Comparison of ENCODE assay signal across 11 mouse cellular contexts in the genomic region with DNA sequence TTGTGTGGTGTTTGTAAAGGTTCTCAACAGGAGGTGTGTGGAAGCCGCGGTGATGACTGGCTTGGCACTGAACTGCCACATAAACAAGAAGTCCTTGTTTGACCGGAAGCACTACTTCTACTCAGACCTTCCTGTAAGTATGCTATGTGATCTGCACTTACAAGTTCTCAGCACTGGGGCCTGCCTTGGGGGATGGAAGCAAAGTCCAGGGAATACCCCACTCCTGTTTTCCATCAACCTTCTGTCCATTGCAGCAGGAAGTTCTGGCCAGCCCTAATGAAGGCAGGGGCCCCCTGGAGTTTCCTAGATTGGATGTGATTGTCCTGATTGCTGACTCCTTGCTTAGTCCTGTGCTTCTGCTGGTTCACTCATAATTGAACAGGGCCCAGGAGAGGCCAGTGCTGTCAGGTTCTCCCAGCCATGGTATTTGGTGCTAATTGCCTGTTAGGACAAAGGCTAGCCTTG. TPM values are rescaled to one million over a fixed set of nuclear protein-coding genes. Genes with fewer than 3 reads are reported as not detected.
DNase-seq lines count a peak whose midpoint lies in the region; ATAC-seq and TF ChIP-seq lines count a peak whose summit lies in the region.
"Had no signal": no experiment of that assay in that cellular context is flagged by ENCODE, and none has a peak within 500 bp of the region (broad histone marks: within the 10 kb centered on the region; RNA-seq: fewer than 3 reads in every experiment).

No protein-coding gene starts in this region.

- TF ChIP-seq EP300 in stomach, postnatal 0 days (optimal IDR thresholded peaks at IDR 0.05), result no peak

- no peaks in the 10 kb centered on the region for H3K9me3 ChIP-seq in heart, embryonic 10.5 days
- H3K9me3 ChIP-seq in stomach, embryonic 16.5 days (replicated peaks; ENCODE audit: control insufficient read depth, low read length), result no peaks in the 10 kb centered on the region
- no peaks in the 10 kb centered on the region for H3K9me3 ChIP-seq in stomach, postnatal 0 days (ENCODE audit: control insufficient read depth, low read length)
- H3K9me3 ChIP-seq in hindbrain, embryonic 13.5 days, result no peaks in the 10 kb centered on the region
- H3K9me3 ChIP-seq: midbrain, embryonic 10.5 days had no signal

- no peak for TF ChIP-seq CTCF in stomach, postnatal 0 days (IDR thresholded peaks at IDR 0.05; ENCODE audit: low read depth)

- 0 out of 2 replicates have a peak, but pooled peaks cover 3% of the 10 kb centered on the region for H3K36me3 ChIP-seq in heart, embryonic 10.5 days
- no peaks in the 10 kb centered on the region for H3K36me3 ChIP-seq in stomach, embryonic 16.5 days (ENCODE audit: control insufficient read depth, insufficient read depth, low read length)
- H3K36me3 ChIP-seq in stomach, postnatal 0 days (ENCODE audit: control insufficient read depth, insufficient read depth, low read length), result no peaks in the 10 kb centered on the region
- 0 out of 2 replicates have a peak, but pooled peaks cover 3% of the 10 kb centered on the region for H3K36me3 ChIP-seq in hindbrain, embryonic 13.5 days

- WGBS in heart, embryonic 10.5 days, result 20% methylated on average over 3 of the region's 3 CpGs
- WGBS in stomach, embryonic 16.5 days, result 60% methylated on average over 3 of the region's 3 CpGs
- 40% methylated on average over 3 of the region's 3 CpGs for WGBS in stomach, postnatal 0 days
- 62% methylated on average over 3 of the region's 3 CpGs for WGBS in hindbrain, embryonic 13.5 days

- intact Hi-C loops in heart, postnatal 25 days (cut with DNase I), result no loop called here

- peak overlapping the region; percentile 82 for H3K27ac ChIP-seq in heart, embryonic 10.5 days
- 0 out of 2 replicates have a peak overlapping the region, but pooled peaks have one; percentile 32 for H3K27ac ChIP-seq in stomach, embryonic 16.5 days (ENCODE audit: low read length)
- H3K27ac ChIP-seq in stomach, postnatal 0 days (replicated peaks), result no peak overlapping the region
- no peak overlapping the region for H3K27ac ChIP-seq in hindbrain, embryonic 13.5 days
- H3K27ac ChIP-seq: midbrain, embryonic 10.5 days had no signal

- no peaks in the 10 kb centered on the region for H3K27me3 ChIP-seq in heart, embryonic 10.5 days (ENCODE audit: insufficient read depth, poor library complexity, severe bottlenecking)
- H3K27me3 ChIP-seq in stomach, embryonic 16.5 days (ENCODE audit: control insufficient read depth, insufficient read depth, low read length), result no peaks in the 10 kb centered on the region
- H3K27me3 ChIP-seq in stomach, postnatal 0 days (ENCODE audit: control insufficient read depth, insufficient read depth, low read length), result no peaks in the 10 kb centered on the region
- H3K27me3 ChIP-seq in hindbrain, embryonic 13.5 days, result no peaks in the 10 kb centered on the region

- ATAC-seq in stomach, embryonic 16.5 days (ENCODE audit: insufficient read depth, low FRiP score), result no peak
- ATAC-seq in stomach, postnatal 0 days (ENCODE audit: low FRiP score, low TSS enrichment), result no peak
- ATAC-seq in hindbrain, embryonic 13.5 days (ENCODE audit: low FRiP score), result peak; percentile 52; the same call in 1 of the 2 replicates

- no peak overlapping the region for H3K4me2 ChIP-seq in stomach, embryonic 16.5 days (ENCODE audit: low read depth, low read length)
- no peak overlapping the region for H3K4me2 ChIP-seq in stomach, postnatal 0 days (replicated peaks; ENCODE audit: low read depth)
- no peak overlapping the region for H3K4me2 ChIP-seq in hindbrain, embryonic 13.5 days

- H3K4me1 ChIP-seq in heart, embryonic 10.5 days, result peaks cover 43% of the 10 kb centered on the region
- peaks cover 3% of the 10 kb centered on the region; the same call in 1 of the 2 replicates for H3K4me1 ChIP-seq in stomach, embryonic 16.5 days (ENCODE audit: control insufficient read depth, insufficient read depth, low read length)
- no peaks in the 10 kb centered on the region for H3K4me1 ChIP-seq in stomach, postnatal 0 days (replicated peaks; ENCODE audit: control insufficient read depth, insufficient read depth)
- peaks cover 24% of the 10 kb centered on the region for H3K4me1 ChIP-seq in hindbrain, embryonic 13.5 days (replicated peaks)

- no peak for DNase-seq in heart, embryonic 10.5 days (ENCODE audit: low spot score)
- no peak for DNase-seq in heart, postnatal 25 days (ENCODE audit: low spot score)
- DNase-seq in stomach, postnatal 0 days (ENCODE audit: low spot score), result no peak
- DNase-seq in yolk sac, embryonic 10.5 days (ENCODE audit: low spot score), result peak; percentile 15
- DNase-seq in layer of hippocampus, adult 9-11 months, result no peak
- no peak for DNase-seq in testis, postnatal 10 days (ENCODE audit: low spot score)
- DNase-seq: gastrocnemius, postnatal 10 days; right cerebral cortex, adult 18-20 months had no signal

- H3K4me3 ChIP-seq in heart, embryonic 10.5 days, result no peak overlapping the region; the same call in 1 of the 2 replicates
- H3K4me3 ChIP-seq in stomach, embryonic 16.5 days (replicated peaks; ENCODE audit: low read length), result no peak overlapping the region
- no peak overlapping the region for H3K4me3 ChIP-seq in stomach, postnatal 0 days (ENCODE audit: low read depth, low read length)
- no peak overlapping the region for H3K4me3 ChIP-seq in hindbrain, embryonic 13.5 days
- H3K4me3 ChIP-seq: midbrain, embryonic 10.5 days had no signal

- no peak overlapping the region for H3K9ac ChIP-seq in stomach, embryonic 16.5 days (ENCODE audit: low read length)
- no peak overlapping the region for H3K9ac ChIP-seq in stomach, postnatal 0 days (ENCODE audit: low read length)
- H3K9ac ChIP-seq in hindbrain, embryonic 13.5 days, result no peak overlapping the region

RNA-seq across cellular contexts. Expression of a gene that starts 28.0 kb away (rescaled TPM):
- polyA plus RNA-seq in heart, embryonic 10.5 days (2016; fragmentation: Nextera tagmentation; extraction: Ambion mirVana), result 32.3 and 45.0 TPM in 2 replicates
- total RNA-seq in heart, postnatal 25 days (2021), result 10 to 100 TPM; 34.6 to 39.7 TPM
- 24.2 and 25.1 TPM in 2 replicates for polyA plus RNA-seq in stomach, embryonic 16.5 days (2015; fragmentation: Nextera tagmentation; extraction: Ambion mirVana)
- 14.3 and 14.5 TPM in 2 replicates for polyA plus RNA-seq in stomach, postnatal 0 days (2015; fragmentation: Nextera tagmentation; extraction: Ambion mirVana)
- 21.1 and 24.9 TPM in 2 replicates for polyA plus RNA-seq in hindbrain, embryonic 13.5 days (2015; fragmentation: Nextera tagmentation; extraction: Ambion mirVana)

Comparison
In these comparisons a context has a peak if more than half of its experiments do, and no peak if none do; other contexts are left out.
1. H3K27ac ChIP-seq: peak in heart, embryonic 10.5 days (single experiment) and stomach, embryonic 16.5 days (single experiment); none in stomach, postnatal 0 days (single experiment) and hindbrain, embryonic 13.5 days (single experiment).